Mouse (Mus musculus) frontal cortex, postnatal 14 days (tissue): ENCODE measurements around the gene Ankrd50.

Experiments
- DNase-seq, 2 experiments: peaks; one replicate each; pipeline ENCODE4 v3.0.0; 2022; ENCODE audit warnings: low spot score in 2 of 2

The Ankrd50 gene

GRCm38 (mm10) chr3:38466139-38466538 is 18.5 kb downstream of the Ankrd50 start:
- DNase-seq = no peak

GRCm38 (mm10) chr3:38463149-38463548 is 21.5 kb downstream of the Ankrd50 start:
- no peak for DNase-seq

GRCm38 (mm10) chr3:38461742-38462141 is 22.9 kb downstream of the Ankrd50 start:
- no peak for DNase-seq

- no peak for DNase-seq
Observed at GRCm38 (mm10) chr3:38460250-38460624, 24.4 kb downstream of the Ankrd50 start.

- no peak for DNase-seq
Observed at GRCm38 (mm10) chr3:38459507-38460249, 25.0 kb downstream of the Ankrd50 start.

- DNase-seq = no peak
Observed at GRCm38 (mm10) chr3:38457041-38457440, 27.6 kb downstream of the Ankrd50 start.

GRCm38 (mm10) chr3:38452199-38452598 is 32.4 kb downstream of the Ankrd50 start:
- DNase-seq = no peak

GRCm38 (mm10) chr3:38446586-38446985 is 38.1 kb downstream of the Ankrd50 start:
- no peak for DNase-seq

GRCm38 (mm10) chr3:38443875-38444274 is 40.8 kb downstream of the Ankrd50 start:
- DNase-seq = no peak

GRCm38 (mm10) chr3:38440564-38440991 is 44.1 kb downstream of the Ankrd50 start:
- no peak for DNase-seq

GRCm38 (mm10) chr3:38436596-38436995 is 48.0 kb downstream of the Ankrd50 start:
- DNase-seq = no peak

GRCm38 (mm10) chr3:38435828-38436227 is 48.8 kb downstream of the Ankrd50 start:
- DNase-seq = no peak

GRCm38 (mm10) chr3:38434486-38434885 is 50.2 kb downstream of the Ankrd50 start:
- DNase-seq = no peak

GRCm38 (mm10) chr3:38433495-38434464 is 50.9 kb downstream of the Ankrd50 start:
- no peak for DNase-seq

GRCm38 (mm10) chr3:38431461-38431860 is 53.2 kb downstream of the Ankrd50 start:
- DNase-seq = no peak

- no peak for DNase-seq
Observed at GRCm38 (mm10) chr3:38431042-38431441, 53.6 kb downstream of the Ankrd50 start.

- no peak for DNase-seq
Observed at GRCm38 (mm10) chr3:38427200-38427599, 57.4 kb downstream of the Ankrd50 start.

- DNase-seq = no peak
Observed at GRCm38 (mm10) chr3:38423966-38424365, 60.7 kb downstream of the Ankrd50 start.

- no peak for DNase-seq
Observed at GRCm38 (mm10) chr3:38419896-38420295, 64.7 kb downstream of the Ankrd50 start.

- no peak for DNase-seq
Observed at GRCm38 (mm10) chr3:38415292-38415930, 69.2 kb downstream of the Ankrd50 start.
